Mouse (Mus musculus) intestine, embryonic 14.5 days (tissue): Measurements from ENCODE around the gene Mpv17l2. TPM values are rescaled to one million over a fixed set of nuclear protein-coding genes. Genes with fewer than 3 reads are reported as not detected.

Source experiments
- microRNA-seq: library from miRNA; unstranded; fragments of <30 nt; microRNA quantifications from one replicate; pipeline ENCODE4, GENCODE M21; 2016
- polyA plus RNA-seq: library from polyadenylated mRNA; unstranded; fragments of >200 nt; fragmentation: Nextera tagmentation; extraction: Ambion mirVana; gene quantifications from 2 replicates; pipeline ENCODE4 v1.2.1, GENCODE M21; 2014

Mpv17l2 gene
- polyA plus RNA-seq, 1 experiment from 2014 or later: 59.9 TPM

Small RNAs within 50 kb of the gene (microRNA-seq; reads per million reads assigned to microRNA genes)
- 0.51 reads per million for gene Mir7240

Other genes with a start within 250 kb of the Mpv17l2 start
- 271 and 278 TPM in 2 replicates for gene Fkbp8, start 233.2 kb downstream of the Mpv17l2 start, polyA plus RNA-seq
- gene Kxd1, start 233.0 kb downstream of the Mpv17l2 start, polyA plus RNA-seq: 71.1 and 77.6 TPM in 2 replicates
- 16.6 and 18.5 TPM in 2 replicates for gene Ell, start 221.5 kb downstream of the Mpv17l2 start, polyA plus RNA-seq
- gene Isyna1, start 166.6 kb downstream of the Mpv17l2 start, polyA plus RNA-seq: 86.8 and 106 TPM in 2 replicates
- gene Ssbp4, start 152.1 kb downstream of the Mpv17l2 start, polyA plus RNA-seq: 124 and 125 TPM in 2 replicates
- gene Lrrc25, start 144.8 kb downstream of the Mpv17l2 start, polyA plus RNA-seq: 1.2 and 2.0 TPM in 2 replicates
- gene Gdf15, start 128.5 kb downstream of the Mpv17l2 start, polyA plus RNA-seq: 0.55 and 1.1 TPM in 2 replicates
- 65.5 and 65.9 TPM in 2 replicates for gene Pgpep1, start 100.6 kb downstream of the Mpv17l2 start, polyA plus RNA-seq
- 290 and 307 TPM in 2 replicates for gene Lsm4, start 87.7 kb downstream of the Mpv17l2 start, polyA plus RNA-seq
- 94.0 and 114 TPM in 2 replicates for gene Jund, start 62.0 kb downstream of the Mpv17l2 start, polyA plus RNA-seq
- 0.05 TPM in 2 replicates for gene Iqcn, start 57.5 kb downstream of the Mpv17l2 start, polyA plus RNA-seq
- gene Gm3336, start 42.4 kb downstream of the Mpv17l2 start, polyA plus RNA-seq: 0.67 and 0.88 TPM in 2 replicates
- gene Pde4c, start 37.2 kb downstream of the Mpv17l2 start, polyA plus RNA-seq: 0.39 and 0.42 TPM in 2 replicates
- gene Rab3a, start 6.3 kb downstream of the Mpv17l2 start, polyA plus RNA-seq: 27.7 and 28.6 TPM in 2 replicates
- gene Pik3r2, start 15.8 kb upstream of the Mpv17l2 start, polyA plus RNA-seq: 40.7 and 47.3 TPM in 2 replicates
- gene Mast3, start 44.1 kb upstream of the Mpv17l2 start, polyA plus RNA-seq: 13.1 and 16.7 TPM in 2 replicates
- 0.24 and 0.35 TPM in 2 replicates for gene Il12rb1, start 47.5 kb upstream of the Mpv17l2 start, polyA plus RNA-seq
- gene Arrdc2, start 78.8 kb upstream of the Mpv17l2 start, polyA plus RNA-seq: 7.3 and 7.9 TPM in 2 replicates
- 1.6 and 2.1 TPM in 2 replicates for gene Kcnn1, start 102.3 kb upstream of the Mpv17l2 start, polyA plus RNA-seq
- gene Ccdc124, start 113.0 kb upstream of the Mpv17l2 start, polyA plus RNA-seq: 97.3 and 105 TPM in 2 replicates
- 0.32 and 0.45 TPM in 2 replicates for gene Slc5a5, start 131.8 kb upstream of the Mpv17l2 start, polyA plus RNA-seq
- 6,009 and 6,086 TPM in 2 replicates for gene Rpl18a, start 136.5 kb upstream of the Mpv17l2 start, polyA plus RNA-seq
- gene Map1s, start 145.0 kb upstream of the Mpv17l2 start, polyA plus RNA-seq: 43.8 and 44.7 TPM in 2 replicates